Mouse (Mus musculus): ENCODE results near the gene Xpo5. TPM values are rescaled to one million over a fixed set of nuclear protein-coding genes. Genes with fewer than 3 reads are reported as not detected.

Xpo5 gene
- polyA plus RNA-seq, 1 experiment from 2014 or later = 44.6 TPM

DNA sequence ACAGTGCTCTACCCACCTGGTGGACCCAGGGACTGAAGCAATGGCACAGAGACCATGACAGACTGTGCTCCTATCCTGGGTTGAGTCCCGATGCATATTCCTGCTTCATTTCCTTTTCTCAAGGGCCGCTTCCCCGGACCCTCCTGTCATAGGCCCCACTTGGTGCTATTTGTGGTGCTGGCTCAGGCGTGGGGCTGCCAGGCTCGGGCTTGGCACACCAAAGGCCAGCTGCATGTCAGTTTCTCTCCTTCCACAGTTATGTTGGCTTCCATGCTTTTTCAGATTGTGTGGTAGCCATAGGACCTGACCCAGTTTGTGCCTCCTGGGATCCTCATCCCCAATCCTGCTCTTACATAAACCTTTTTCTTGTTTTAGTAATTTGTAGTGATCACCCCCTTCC lies 33.8 kb upstream of the Xpo5 start:
- no peak overlapping the region for H3K4me2 ChIP-seq (ENCODE audit: low read length)
- H3K9ac ChIP-seq (replicated peaks; ENCODE audit: low read depth, low read length) = no peak overlapping the region
- no peak overlapping the region for H3K27ac ChIP-seq (ENCODE audit: low read length)
- WGBS = 91% methylated on average over 5 of the region's 5 CpGs
- no peaks in the 10 kb centered on the region for H3K4me1 ChIP-seq (replicated peaks; ENCODE audit: control insufficient read depth, insufficient read depth, low read length)
- no peaks in the 10 kb centered on the region for H3K27me3 ChIP-seq (replicated peaks; ENCODE audit: control insufficient read depth, insufficient read depth, low read length)
- no peak overlapping the region for H3K4me3 ChIP-seq (replicated peaks; ENCODE audit: low read length)
- H3K36me3 ChIP-seq (ENCODE audit: control insufficient read depth, insufficient read depth) = peaks cover 42% of the 10 kb centered on the region
- H3K9me3 ChIP-seq (ENCODE audit: control insufficient read depth, low read length) = no peaks in the 10 kb centered on the region
- ATAC-seq = no peak

DNA sequence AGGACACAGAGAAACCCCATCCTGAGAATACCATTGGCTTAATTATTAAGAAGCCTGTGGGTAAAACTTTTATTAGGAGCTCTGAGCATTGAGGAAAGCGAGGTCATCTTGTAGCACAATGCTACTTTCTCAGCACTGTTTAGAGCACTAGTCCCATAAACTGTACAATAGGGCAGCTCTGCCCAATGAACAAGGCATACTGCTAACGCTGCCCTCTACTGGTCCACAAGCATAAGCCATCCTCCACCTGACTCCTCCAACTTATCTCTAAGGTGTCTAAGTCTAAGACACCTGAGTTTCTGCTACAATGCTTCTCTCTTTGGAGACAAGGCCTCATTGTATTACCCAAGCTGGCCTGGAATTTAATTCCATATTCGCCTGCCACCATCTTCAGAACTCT lies 32.0 kb upstream of the Xpo5 start:
- no peak for ATAC-seq
- H3K4me2 ChIP-seq (ENCODE audit: low read length) = no peak overlapping the region
- H3K4me3 ChIP-seq (replicated peaks; ENCODE audit: low read length) = no peak overlapping the region
- WGBS = 74% methylated on average over 3 of the region's 3 CpGs
- H3K9ac ChIP-seq (replicated peaks; ENCODE audit: low read depth, low read length) = no peak overlapping the region
- H3K36me3 ChIP-seq (ENCODE audit: control insufficient read depth, insufficient read depth) = peaks cover 37% of the 10 kb centered on the region
- H3K4me1 ChIP-seq (replicated peaks; ENCODE audit: control insufficient read depth, insufficient read depth, low read length) = no peaks in the 10 kb centered on the region
- H3K27ac ChIP-seq (ENCODE audit: low read length) = no peak overlapping the region
- H3K27me3 ChIP-seq (replicated peaks; ENCODE audit: control insufficient read depth, insufficient read depth, low read length) = no peaks in the 10 kb centered on the region
- H3K9me3 ChIP-seq (ENCODE audit: control insufficient read depth, low read length) = no peaks in the 10 kb centered on the region

DNA sequence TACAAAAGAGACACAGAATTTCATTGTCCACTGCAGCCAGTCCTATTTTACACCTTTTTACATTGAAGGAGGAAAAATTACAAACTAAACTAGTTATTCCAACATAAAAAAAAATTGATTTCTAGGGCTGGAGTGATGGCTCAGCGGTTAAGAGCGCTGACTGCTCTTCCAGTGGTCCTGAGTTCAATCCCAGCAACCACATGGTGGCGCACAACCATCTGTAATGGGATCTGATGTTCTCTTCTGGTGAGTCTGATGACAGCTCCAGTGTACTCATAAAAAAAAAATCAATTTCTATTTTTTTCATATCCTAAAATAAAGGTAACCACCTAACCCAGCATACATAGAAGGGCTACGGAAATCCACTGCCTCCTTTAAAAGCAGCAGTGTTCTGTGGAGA lies 20.3 kb upstream of the Xpo5 start:
- 86% methylated on average over 4 of the region's 4 CpGs for WGBS
- no peak overlapping the region for H3K4me2 ChIP-seq (ENCODE audit: low read length)
- peaks cover 32% of the 10 kb centered on the region for H3K36me3 ChIP-seq (ENCODE audit: control insufficient read depth, insufficient read depth)
- H3K4me3 ChIP-seq (replicated peaks; ENCODE audit: low read length) = no peak overlapping the region
- no peak for ATAC-seq
- no peaks in the 10 kb centered on the region for H3K9me3 ChIP-seq (ENCODE audit: control insufficient read depth, low read length)
- H3K27me3 ChIP-seq (replicated peaks; ENCODE audit: control insufficient read depth, insufficient read depth, low read length) = no peaks in the 10 kb centered on the region
- H3K27ac ChIP-seq (ENCODE audit: low read length) = no peak overlapping the region
- no peaks in the 10 kb centered on the region for H3K4me1 ChIP-seq (replicated peaks; ENCODE audit: control insufficient read depth, insufficient read depth, low read length)
- no peak overlapping the region for H3K9ac ChIP-seq (replicated peaks; ENCODE audit: low read depth, low read length)

DNA sequence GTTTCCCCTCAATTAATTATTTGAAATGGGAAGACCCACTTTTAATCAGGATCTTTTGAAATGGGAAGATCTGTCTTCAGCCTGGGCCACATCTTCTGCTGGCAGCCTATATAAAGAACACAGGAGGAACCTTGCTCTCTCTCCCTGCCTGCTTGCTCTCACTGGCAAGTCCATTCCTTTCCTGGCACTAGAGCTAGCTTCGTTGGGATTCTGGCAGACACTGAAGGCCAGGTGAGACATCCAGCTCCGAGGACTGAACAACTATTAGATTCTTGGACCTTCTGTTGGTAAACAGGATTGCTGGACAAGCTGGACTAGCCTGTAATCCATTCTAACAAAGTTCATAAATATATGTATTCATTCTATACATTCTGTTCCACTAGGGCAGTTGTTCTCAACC lies 13.8 kb upstream of the Xpo5 start:
- Histone ChIP-seq H3K4me2 (ENCODE audit: low read length) (no peak overlapping the region), H3K27ac (ENCODE audit: low read length) (no peak overlapping the region), H3K27me3 (replicated peaks; ENCODE audit: control insufficient read depth, insufficient read depth, low read length) (no peaks in the 10 kb centered on the region), H3K9ac (replicated peaks; ENCODE audit: low read depth, low read length) (no peak overlapping the region), H3K36me3 (ENCODE audit: control insufficient read depth, insufficient read depth) (peaks cover 48% of the 10 kb centered on the region), H3K4me3 (replicated peaks; ENCODE audit: low read length) (no peak overlapping the region), H3K9me3 (ENCODE audit: control insufficient read depth, low read length) (no peaks in the 10 kb centered on the region), H3K4me1 (replicated peaks; ENCODE audit: control insufficient read depth, insufficient read depth, low read length) (no peaks in the 10 kb centered on the region)
- no peak for ATAC-seq
- WGBS = 93% methylated on average over 2 of the region's 2 CpGs

DNA sequence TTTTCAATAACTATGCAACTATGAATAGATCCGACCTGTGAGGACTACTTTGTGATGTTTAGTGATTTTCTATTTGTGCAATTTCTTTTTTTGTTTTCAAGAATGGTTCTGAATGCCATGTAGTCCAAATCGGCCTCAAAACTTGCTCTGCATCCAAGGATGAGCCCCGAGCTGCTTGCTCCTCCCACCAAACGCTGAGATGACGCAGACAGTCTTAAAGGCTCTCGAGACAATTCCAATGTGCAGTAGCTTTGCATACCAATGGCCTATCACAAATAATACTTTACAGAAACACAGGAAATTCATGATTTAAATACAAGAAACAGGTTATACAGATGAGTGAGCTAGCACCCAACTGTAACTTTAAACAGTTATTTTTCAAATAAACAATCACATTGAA lies 1.4 kb upstream of the Xpo5 start:
- H3K4me2 ChIP-seq (ENCODE audit: low read length) = peak overlapping the region; percentile 94
- H3K27ac ChIP-seq (ENCODE audit: low read length) = no peak overlapping the region
- H3K4me1 ChIP-seq (replicated peaks; ENCODE audit: control insufficient read depth, insufficient read depth, low read length) = peaks cover 27% of the 10 kb centered on the region
- ATAC-seq = no peak
- H3K9ac ChIP-seq (replicated peaks; ENCODE audit: low read depth, low read length) = no peak overlapping the region
- peak overlapping the region; percentile 20 for H3K4me3 ChIP-seq (replicated peaks; ENCODE audit: low read length)
- H3K9me3 ChIP-seq (ENCODE audit: control insufficient read depth, low read length) = no peaks in the 10 kb centered on the region
- WGBS = 48% methylated on average over 6 of the region's 6 CpGs
- H3K27me3 ChIP-seq (replicated peaks; ENCODE audit: control insufficient read depth, insufficient read depth, low read length) = no peaks in the 10 kb centered on the region
- H3K36me3 ChIP-seq (ENCODE audit: control insufficient read depth, insufficient read depth) = peaks cover 5% of the 10 kb centered on the region

DNA sequence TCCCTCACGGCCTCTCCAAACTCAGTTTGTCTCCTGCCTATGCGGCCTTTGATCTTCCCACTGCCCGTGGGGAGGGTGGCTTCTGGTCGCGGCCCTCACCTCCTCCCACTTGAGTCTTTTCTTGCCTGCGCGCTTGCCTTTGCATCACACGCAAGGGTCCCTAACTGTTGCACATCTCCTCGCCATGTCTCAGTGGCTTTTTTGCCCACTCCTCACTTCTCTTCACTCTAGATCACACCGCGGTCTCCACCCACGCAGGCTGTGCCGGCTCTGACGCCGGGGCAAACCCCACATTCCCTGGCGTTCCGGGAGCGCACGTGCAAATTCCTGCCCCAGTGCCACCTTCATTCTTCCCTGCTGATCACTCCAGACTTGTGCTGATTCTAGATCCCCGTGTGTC lies 496 bp downstream of the Xpo5 start:
- H3K27ac ChIP-seq (ENCODE audit: low read length) = peak overlapping the region; percentile 61
- no peaks in the 10 kb centered on the region for H3K9me3 ChIP-seq (ENCODE audit: control insufficient read depth, low read length)
- H3K4me1 ChIP-seq (replicated peaks; ENCODE audit: control insufficient read depth, insufficient read depth, low read length) = peaks cover 27% of the 10 kb centered on the region
- H3K36me3 ChIP-seq (ENCODE audit: control insufficient read depth, insufficient read depth) = peaks cover 13% of the 10 kb centered on the region
- peak overlapping the region; percentile 72 for H3K9ac ChIP-seq (replicated peaks; ENCODE audit: low read depth, low read length)
- no peaks in the 10 kb centered on the region for H3K27me3 ChIP-seq (replicated peaks; ENCODE audit: control insufficient read depth, insufficient read depth, low read length)
- 0% methylated on average over 20 of the region's 20 CpGs for WGBS
- peak overlapping the region; percentile 74 for H3K4me3 ChIP-seq (replicated peaks; ENCODE audit: low read length)
- no peak; the same call in 1 of the 2 replicates for ATAC-seq
- peak overlapping the region; percentile 91 for H3K4me2 ChIP-seq (ENCODE audit: low read length)

DNA sequence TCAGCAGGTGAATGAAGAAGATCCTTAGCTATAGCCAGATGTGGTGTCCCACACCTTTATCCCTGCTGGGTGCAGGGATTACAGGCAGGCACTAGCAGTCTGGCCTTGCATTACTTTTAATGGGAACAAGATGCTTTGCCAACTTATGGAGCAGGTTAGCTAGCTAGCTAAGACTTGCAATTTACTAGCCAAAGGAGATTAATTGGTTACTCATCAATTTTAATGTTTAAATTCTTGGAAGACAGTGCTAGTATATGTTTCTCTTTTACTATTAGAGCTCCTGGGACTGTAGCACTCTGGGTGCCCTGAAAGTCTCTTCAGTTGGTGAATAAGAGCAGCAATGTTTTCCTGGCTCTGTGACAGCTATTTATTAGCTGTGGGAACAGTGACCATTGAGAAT lies 4.1 kb downstream of the Xpo5 start:
- Histone ChIP-seq H3K27ac (ENCODE audit: low read length) (no peak overlapping the region), H3K9me3 (ENCODE audit: control insufficient read depth, low read length) (no peaks in the 10 kb centered on the region), H3K27me3 (replicated peaks; ENCODE audit: control insufficient read depth, insufficient read depth, low read length) (no peaks in the 10 kb centered on the region), H3K4me3 (replicated peaks; ENCODE audit: low read length) (no peak overlapping the region), H3K36me3 (ENCODE audit: control insufficient read depth, insufficient read depth) (peaks cover 33% of the 10 kb centered on the region), H3K4me2 (ENCODE audit: low read length) (no peak overlapping the region), H3K9ac (replicated peaks; ENCODE audit: low read depth, low read length) (no peak overlapping the region), H3K4me1 (replicated peaks; ENCODE audit: control insufficient read depth, insufficient read depth, low read length) (peaks cover 17% of the 10 kb centered on the region)
- no peak for ATAC-seq

DNA sequence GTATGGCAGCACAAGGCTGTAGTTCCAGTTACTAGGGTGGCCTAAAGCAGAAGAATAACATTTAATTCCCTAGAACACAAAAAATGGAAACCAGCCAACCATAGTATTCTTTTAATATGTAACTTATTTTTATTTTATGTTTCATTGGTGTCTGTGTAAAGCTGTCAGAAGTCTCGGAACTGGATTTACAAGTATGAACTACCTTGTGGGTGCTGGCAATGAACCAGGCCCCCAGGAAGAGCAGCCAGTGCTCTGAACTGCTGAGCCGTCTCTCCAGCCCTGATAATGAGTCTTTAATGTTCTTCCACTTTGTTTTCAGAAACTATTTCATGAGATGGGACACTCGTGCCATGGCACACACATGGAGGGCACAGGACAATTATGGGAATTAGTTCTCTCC lies 8.0 kb downstream of the Xpo5 start:
- Histone ChIP-seq H3K27me3 (replicated peaks; ENCODE audit: control insufficient read depth, insufficient read depth, low read length) (no peaks in the 10 kb centered on the region), H3K4me1 (replicated peaks; ENCODE audit: control insufficient read depth, insufficient read depth, low read length) (no peaks in the 10 kb centered on the region), H3K9ac (replicated peaks; ENCODE audit: low read depth, low read length) (no peak overlapping the region), H3K27ac (ENCODE audit: low read length) (no peak overlapping the region), H3K9me3 (ENCODE audit: control insufficient read depth, low read length) (no peaks in the 10 kb centered on the region), H3K36me3 (ENCODE audit: control insufficient read depth, insufficient read depth) (peaks cover 48% of the 10 kb centered on the region), H3K4me2 (ENCODE audit: low read length) (no peak overlapping the region), H3K4me3 (replicated peaks; ENCODE audit: low read length) (no peak overlapping the region)
- WGBS = 86% methylated on average over 3 of the region's 3 CpGs
- ATAC-seq = no peak

DNA sequence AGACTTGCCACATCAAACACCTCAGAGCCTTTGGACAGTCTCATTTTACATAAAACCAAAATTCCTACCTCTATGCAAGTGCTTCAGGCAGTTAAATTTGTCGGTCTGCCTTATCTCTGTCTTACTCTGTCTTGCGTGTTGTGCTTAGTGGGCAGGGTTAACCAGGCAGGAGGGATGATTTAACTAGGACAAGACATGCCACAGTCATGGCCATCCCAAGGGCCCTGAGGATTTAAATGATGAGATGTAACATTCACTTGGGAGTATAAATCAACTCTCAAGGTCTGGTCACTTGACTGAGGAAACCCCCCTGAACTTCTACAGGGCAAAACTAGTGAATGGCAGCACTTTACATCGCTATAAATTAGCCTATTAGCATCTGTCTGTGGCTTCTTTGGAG lies 19.0 kb downstream of the Xpo5 start:
- no peak overlapping the region for H3K27ac ChIP-seq (ENCODE audit: low read length)
- no peaks in the 10 kb centered on the region for H3K9me3 ChIP-seq (ENCODE audit: control insufficient read depth, low read length)
- WGBS = 92% methylated on average over 3 of the region's 3 CpGs
- no peak overlapping the region for H3K9ac ChIP-seq (replicated peaks; ENCODE audit: low read depth, low read length)
- no peak overlapping the region for H3K4me2 ChIP-seq (ENCODE audit: low read length)
- ATAC-seq = no peak
- H3K27me3 ChIP-seq (replicated peaks; ENCODE audit: control insufficient read depth, insufficient read depth, low read length) = no peaks in the 10 kb centered on the region
- H3K36me3 ChIP-seq (ENCODE audit: control insufficient read depth, insufficient read depth) = peaks cover 47% of the 10 kb centered on the region
- no peak overlapping the region for H3K4me3 ChIP-seq (replicated peaks; ENCODE audit: low read length)
- no peaks in the 10 kb centered on the region for H3K4me1 ChIP-seq (replicated peaks; ENCODE audit: control insufficient read depth, insufficient read depth, low read length)

DNA sequence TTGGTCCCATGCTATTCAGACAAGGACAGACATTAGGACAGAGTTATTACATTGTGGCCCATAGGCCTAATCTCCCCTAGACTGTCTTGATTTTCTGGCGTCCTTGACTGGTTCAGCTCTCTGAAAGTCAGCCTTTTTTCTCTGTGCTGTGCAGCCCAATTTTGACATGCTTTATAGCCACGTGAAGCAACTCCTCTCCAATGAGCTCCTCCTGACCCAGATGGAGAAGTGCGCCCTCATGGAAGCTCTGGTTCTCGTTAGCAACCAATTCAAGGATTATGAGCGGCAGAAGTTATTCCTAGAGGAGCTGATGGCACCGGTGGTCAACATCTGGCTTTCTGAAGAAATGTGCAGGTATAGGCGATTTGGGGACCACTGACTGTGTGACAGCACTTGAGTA lies 25.0 kb downstream of the Xpo5 start:
- Histone ChIP-seq H3K9ac (replicated peaks; ENCODE audit: low read depth, low read length) (no peak overlapping the region), H3K27me3 (replicated peaks; ENCODE audit: control insufficient read depth, insufficient read depth, low read length) (no peaks in the 10 kb centered on the region), H3K4me2 (ENCODE audit: low read length) (no peak overlapping the region), H3K4me1 (replicated peaks; ENCODE audit: control insufficient read depth, insufficient read depth, low read length) (no peaks in the 10 kb centered on the region), H3K36me3 (ENCODE audit: control insufficient read depth, insufficient read depth) (peaks cover 48% of the 10 kb centered on the region), H3K9me3 (ENCODE audit: control insufficient read depth, low read length) (no peaks in the 10 kb centered on the region), H3K4me3 (replicated peaks; ENCODE audit: low read length) (no peak overlapping the region), H3K27ac (ENCODE audit: low read length) (no peak overlapping the region)
- ATAC-seq = no peak
- WGBS = 89% methylated on average over 7 of the region's 7 CpGs

Data from forebrain, embryonic 16.5 days (tissue).